Mouse (Mus musculus) spleen, adult 2 months (tissue): ENCODE results near the gene Slc12a4.

Experiments used
- CTCF ChIP-seq: fragments of 200-500 bp; IDR thresholded peaks from 2 replicates; pipeline ENCODE4 v1.5.1; 2011; ENCODE audit warnings: mild to moderate bottlenecking, inconsistent platforms; ENCODE audit not compliant: insufficient read depth, insufficient read length, insufficient replicate concordance; ENCODE audit errors: extremely low read depth
- POLR2A ChIP-seq: fragments of 200-500 bp; IDR thresholded peaks from 2 replicates; pipeline ENCODE4 v1.6.1; 2011; ENCODE audit warnings: low read depth, low read length, inconsistent platforms

GRCm38 (mm10) chr8:105965266-105965904, 512 bp downstream of the Slc12a4 start:
- TF ChIP-seq POLR2A (no peak), CTCF (no peak)
